Mouse (Mus musculus): Measurements from ENCODE around the gene Eno1. TPM values are rescaled to one million over a fixed set of nuclear protein-coding genes. Genes with fewer than 3 reads are reported as not detected.
"Not testable (repeated sequence)": the region's sequence is repeated elsewhere in the genome, so short reads cannot be mapped to it uniquely, and the experiment has no call there.

Eno1 gene
- polyA plus RNA-seq, 1 experiment from 2014 or later, result 1,439 TPM

DNA sequence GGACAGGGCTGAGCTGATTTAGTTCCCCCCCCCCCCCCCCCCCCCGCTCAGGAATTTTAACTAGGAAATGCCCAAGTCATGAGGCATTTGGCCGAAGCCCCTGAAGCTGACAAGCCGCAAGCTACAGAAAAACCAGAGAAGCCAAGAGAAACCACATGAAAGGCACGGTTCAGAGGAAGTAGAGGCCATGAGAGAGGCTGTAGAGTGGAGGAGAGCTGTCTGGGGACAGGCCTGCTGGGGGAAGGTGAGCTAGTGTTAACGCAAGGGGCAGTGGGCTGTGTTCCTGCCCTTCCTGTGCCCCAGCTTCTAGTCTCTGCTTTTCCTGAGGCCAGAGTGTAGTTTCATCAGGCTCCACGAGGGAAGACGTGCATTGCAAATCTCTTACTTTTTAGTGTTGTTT, 33.2 kb downstream of the Eno1 start:
- Histone ChIP-seq H3K4me1 (peaks cover 46% of the 10 kb centered on the region), H3K4me3 (no peak overlapping the region), H3K27ac (peak overlapping the region; percentile 17; the same call in 1 of the 2 replicates), H3K9ac (0 out of 2 replicates have a peak overlapping the region, but pooled peaks have one; percentile 52), H3K36me3 (no peaks in the 10 kb centered on the region), H3K4me2 (peak overlapping the region; percentile 36), H3K27me3 (no peaks in the 10 kb centered on the region), H3K9me3 (no peaks in the 10 kb centered on the region)
- 11% methylated on average over 7 of the region's 7 CpGs for WGBS
- ATAC-seq (ENCODE audit: insufficient number of reproducible peaks, insufficient read depth, low FRiP score, low TSS enrichment, low read depth), result no peak; the same call in 1 of the 2 replicates

DNA sequence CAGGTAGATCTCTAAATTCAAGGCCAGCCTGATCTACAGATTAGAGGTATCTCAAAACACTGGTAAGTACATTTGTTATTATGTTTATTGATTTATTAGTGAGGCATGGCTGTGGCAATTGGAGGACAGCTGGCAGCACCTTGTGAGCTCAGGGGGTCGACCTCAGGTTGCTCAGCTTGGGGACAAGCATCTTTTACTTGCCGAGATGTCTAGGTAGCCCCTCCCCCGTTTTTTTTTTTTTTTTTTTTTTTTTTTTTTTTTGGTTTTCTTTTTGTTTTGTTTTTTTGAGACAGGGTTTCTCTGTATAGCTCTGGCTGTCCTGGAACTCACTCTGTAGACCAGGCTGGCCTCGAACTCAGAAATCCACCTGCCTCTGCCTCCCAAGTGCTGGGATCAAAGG, 34.2 kb downstream of the Eno1 start:
- H3K4me2 ChIP-seq; H3K27me3 ChIP-seq; H3K9me3 ChIP-seq; H3K4me3 ChIP-seq; H3K27ac ChIP-seq; ATAC-seq (ENCODE audit: insufficient number of reproducible peaks, insufficient read depth, low FRiP score, low TSS enrichment, low read depth); H3K36me3 ChIP-seq; H3K9ac ChIP-seq: not testable (repeated sequence)
- peaks cover 43% of the 10 kb centered on the region for H3K4me1 ChIP-seq
- WGBS, result 76% methylated on average over 4 of the region's 4 CpGs

DNA sequence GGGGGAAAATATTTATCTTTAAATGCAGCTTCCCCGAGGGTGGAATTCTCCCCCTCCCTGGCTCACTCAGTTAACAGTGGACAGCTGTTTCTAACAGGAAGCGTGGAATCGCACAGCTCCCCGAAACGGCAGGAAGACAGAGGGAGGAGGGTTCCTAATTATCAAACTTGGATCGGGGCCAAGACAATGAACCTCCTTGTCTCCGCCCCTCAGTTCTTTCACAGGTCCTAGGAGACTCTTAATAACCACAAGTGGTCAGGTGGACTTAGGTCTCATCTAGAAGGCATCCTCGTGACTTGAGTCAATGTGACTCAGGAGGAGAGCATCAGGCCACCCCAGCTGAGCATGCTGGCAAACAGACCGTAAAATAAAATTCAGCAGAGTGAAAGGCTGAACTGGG, 36.2 kb downstream of the Eno1 start:
- Histone ChIP-seq H3K27me3 (no peaks in the 10 kb centered on the region), H3K27ac (peak overlapping the region; percentile 71), H3K4me2 (peak overlapping the region; percentile 34), H3K4me1 (peaks cover 33% of the 10 kb centered on the region), H3K9me3 (no peaks in the 10 kb centered on the region), H3K9ac (no peak overlapping the region), H3K36me3 (no peaks in the 10 kb centered on the region), H3K4me3 (no peak overlapping the region)
- WGBS, result 4% methylated on average over 9 of the region's 9 CpGs
- no peak for ATAC-seq (ENCODE audit: insufficient number of reproducible peaks, insufficient read depth, low FRiP score, low TSS enrichment, low read depth)

GRCm38 (mm10) chr4:150275531-150275930, 39.0 kb downstream of the Eno1 start:
- peaks cover 22% of the 10 kb centered on the region for H3K4me1 ChIP-seq
- H3K4me2 ChIP-seq, result no peak overlapping the region
- whole genome bisulfite sequencing, result 81% methylated on average over 5 of the region's 5 CpGs
- H3K27me3 ChIP-seq, result no peaks in the 10 kb centered on the region
- ATAC-seq (ENCODE audit: insufficient number of reproducible peaks, insufficient read depth, low FRiP score, low TSS enrichment, low read depth), result no peak
- no peak overlapping the region for H3K4me3 ChIP-seq
- no peaks in the 10 kb centered on the region for H3K36me3 ChIP-seq
- H3K9me3 ChIP-seq, result no peaks in the 10 kb centered on the region
- H3K27ac ChIP-seq, result no peak overlapping the region
- H3K9ac ChIP-seq, result no peak overlapping the region

- H3K9ac ChIP-seq, H3K36me3 ChIP-seq: not testable (repeated sequence)
These were observed 42.8 kb downstream of the Eno1 start for GRCm38 (mm10) chr4:150279336-150279735.

GRCm38 (mm10) chr4:150280002-150280401, 43.5 kb downstream of the Eno1 start:
- H3K27ac ChIP-seq, result peak overlapping the region; percentile 99; the same call in 1 of the 2 replicates
- H3K36me3 ChIP-seq, result no peaks in the 10 kb centered on the region
- no peak overlapping the region for H3K4me3 ChIP-seq
- 59% methylated on average over 2 of the region's 2 CpGs for WGBS
- H3K4me1 ChIP-seq, result peaks cover 19% of the 10 kb centered on the region
- no peaks in the 10 kb centered on the region for H3K27me3 ChIP-seq
- no peaks in the 10 kb centered on the region for H3K9me3 ChIP-seq
- ATAC-seq (ENCODE audit: insufficient number of reproducible peaks, insufficient read depth, low FRiP score, low TSS enrichment, low read depth), result no peak
- no peak overlapping the region for H3K9ac ChIP-seq
- peak overlapping the region; percentile 69; the same call in 1 of the 2 replicates for H3K4me2 ChIP-seq

More at GRCm38 (mm10) chr4:150279336-150279735, 42.8 kb downstream of the Eno1 start:
- 74% methylated on average over 7 of the region's 7 CpGs for WGBS
- H3K4me2 ChIP-seq; H3K4me3 ChIP-seq; H3K27me3 ChIP-seq; H3K9me3 ChIP-seq; ATAC-seq (ENCODE audit: insufficient number of reproducible peaks, insufficient read depth, low FRiP score, low TSS enrichment, low read depth): not testable (repeated sequence)
- Histone ChIP-seq H3K4me1 (peaks cover 19% of the 10 kb centered on the region), H3K27ac (0 out of 2 replicates have a peak overlapping the region, but pooled peaks have one; percentile 48)

DNA sequence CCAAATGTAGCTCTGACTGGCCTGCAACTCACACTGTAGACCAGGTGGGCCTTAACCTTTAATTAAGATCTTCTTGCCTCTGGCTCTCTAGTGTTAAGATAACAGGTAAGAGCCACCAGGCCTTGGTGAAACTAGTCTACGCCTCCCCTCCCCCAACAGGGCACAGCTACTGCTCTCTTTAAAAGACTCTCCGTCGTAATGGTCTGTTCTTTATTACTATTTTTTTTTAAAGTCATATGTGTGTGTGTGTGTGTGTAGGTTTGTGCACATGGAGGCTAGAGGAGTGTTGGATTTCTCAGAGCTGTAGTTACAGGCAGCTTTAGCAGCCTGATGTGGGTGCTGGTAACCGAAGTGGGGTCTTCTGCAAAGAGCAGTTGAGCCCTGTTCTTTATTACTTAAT, 43.9 kb downstream of the Eno1 start:
- WGBS, result 28% methylated on average over 4 of the region's 4 CpGs
- Histone ChIP-seq H3K4me1 (peaks cover 20% of the 10 kb centered on the region), H3K9ac (peak overlapping the region; percentile 3; the same call in 1 of the 2 replicates), H3K27me3 (no peaks in the 10 kb centered on the region), H3K9me3 (no peaks in the 10 kb centered on the region), H3K36me3 (no peaks in the 10 kb centered on the region), H3K4me2 (peak overlapping the region; percentile 69), H3K27ac (peak overlapping the region; percentile 99), H3K4me3 (peak overlapping the region; percentile 99)
- ATAC-seq (ENCODE audit: insufficient number of reproducible peaks, insufficient read depth, low FRiP score, low TSS enrichment, low read depth), result no peak

GRCm38 (mm10) chr4:150281018-150281761, 44.7 kb downstream of the Eno1 start, which contains the start of gene Rere:
Gene Rere (plus strand): TSS chr4:150281646.
- H3K9ac ChIP-seq, result peak within 1 kb of the TSS; percentile 99
- under 1% methylated on average over 47 of the region's 60 CpGs for whole genome bisulfite sequencing
- peak within 1 kb of the TSS; percentile 99 for H3K27ac ChIP-seq
- no peaks in the 10 kb centered on the region for H3K36me3 ChIP-seq
- peak; percentile 99 for ATAC-seq (ENCODE audit: insufficient number of reproducible peaks, insufficient read depth, low FRiP score, low TSS enrichment, low read depth)
- peaks cover 25% of the 10 kb centered on the region for H3K4me1 ChIP-seq
- H3K4me2 ChIP-seq, result peak within 1 kb of the TSS; percentile 77
- no peaks in the 10 kb centered on the region for H3K9me3 ChIP-seq
- H3K27me3 ChIP-seq, result no peaks in the 10 kb centered on the region
- peak within 1 kb of the TSS; percentile 99 for H3K4me3 ChIP-seq

GRCm38 (mm10) chr4:150281891-150282630, 45.5 kb downstream of the Eno1 start:
- under 1% methylated on average over 50 of the region's 50 CpGs for WGBS
- Histone ChIP-seq H3K4me1 (peaks cover 31% of the 10 kb centered on the region), H3K36me3 (no peaks in the 10 kb centered on the region), H3K9ac (peak overlapping the region; percentile 99), H3K9me3 (no peaks in the 10 kb centered on the region), H3K4me3 (peak overlapping the region; percentile 99), H3K27me3 (no peaks in the 10 kb centered on the region), H3K27ac (peak overlapping the region; percentile 99), H3K4me2 (peak overlapping the region; percentile 77)
- no peak for ATAC-seq (ENCODE audit: insufficient number of reproducible peaks, insufficient read depth, low FRiP score, low TSS enrichment, low read depth)

- H3K27ac ChIP-seq, result peak overlapping the region; percentile 99
- no peaks in the 10 kb centered on the region for H3K27me3 ChIP-seq
These were observed 46.3 kb downstream of the Eno1 start for GRCm38 (mm10) chr4:150282631-150283334.

GRCm38 (mm10) chr4:150283335-150283638, 46.8 kb downstream of the Eno1 start:
- Histone ChIP-seq H3K36me3 (no peaks in the 10 kb centered on the region), H3K4me2 (peak overlapping the region; percentile 77), H3K9ac (peak overlapping the region; percentile 60), H3K4me1 (peaks cover 34% of the 10 kb centered on the region), H3K4me3 (peak overlapping the region; percentile 99), H3K27ac (peak overlapping the region; percentile 29), H3K9me3 (no peaks in the 10 kb centered on the region), H3K27me3 (no peaks in the 10 kb centered on the region)
- ATAC-seq (ENCODE audit: insufficient number of reproducible peaks, insufficient read depth, low FRiP score, low TSS enrichment, low read depth), result no peak
- WGBS, result 4% methylated on average over 2 of the region's 2 CpGs

More at GRCm38 (mm10) chr4:150282631-150283334, 46.3 kb downstream of the Eno1 start:
- 7% methylated on average over 5 of the region's 5 CpGs for WGBS
- H3K36me3 ChIP-seq, result no peaks in the 10 kb centered on the region
- ATAC-seq (ENCODE audit: insufficient number of reproducible peaks, insufficient read depth, low FRiP score, low TSS enrichment, low read depth), result no peak
- H3K9me3 ChIP-seq, result no peaks in the 10 kb centered on the region
- H3K9ac ChIP-seq, result peak overlapping the region; percentile 99
- H3K4me3 ChIP-seq, result peak overlapping the region; percentile 99
- peak overlapping the region; percentile 77 for H3K4me2 ChIP-seq
- H3K4me1 ChIP-seq, result peaks cover 32% of the 10 kb centered on the region
